Mouse (Mus musculus): ENCODE data around the gene Glrx.
"Not testable (repeated sequence)": the region's sequence is repeated elsewhere in the genome, so short reads cannot be mapped to it uniquely, and the experiment has no call there.

Glrx gene

DNA sequence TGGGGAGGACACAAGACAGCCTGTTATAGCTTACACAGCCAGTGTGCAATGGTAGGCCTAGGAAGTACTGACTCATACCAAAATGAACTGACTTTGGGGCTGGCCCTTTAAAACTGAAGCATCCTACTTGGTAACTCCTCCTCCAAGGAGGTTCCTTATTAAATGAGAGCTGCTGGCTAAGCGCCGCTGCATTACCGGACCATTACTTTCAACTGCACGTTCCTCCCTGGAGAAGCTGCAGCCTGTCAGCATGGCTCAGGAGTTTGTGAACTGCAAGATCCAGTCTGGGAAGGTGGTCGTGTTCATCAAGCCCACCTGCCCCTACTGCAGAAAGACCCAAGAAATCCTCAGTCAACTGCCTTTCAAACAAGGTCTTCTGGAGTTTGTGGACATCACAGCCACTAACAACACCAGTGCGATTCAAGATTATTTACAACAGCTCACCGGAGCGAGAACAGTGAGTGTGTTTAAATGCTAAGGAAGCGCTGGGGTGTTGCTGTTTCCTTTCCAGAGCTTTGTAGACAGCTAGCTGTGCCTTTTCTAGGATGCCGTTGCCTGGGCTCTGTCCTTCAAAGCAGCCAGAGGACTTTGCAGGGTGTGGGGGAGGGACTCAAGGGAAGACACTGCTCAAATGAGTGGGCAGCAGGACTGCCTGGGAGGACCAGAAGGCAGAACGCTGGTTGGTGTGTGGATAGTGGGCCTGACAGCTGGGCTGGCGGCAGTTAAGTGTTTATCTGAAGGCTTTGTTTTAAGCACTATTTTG, at the start of gene Glrx:
TSS of gene Glrx (plus strand) at position 150 of the 763 bp plus-strand sequence.
- DNase-seq (ENCODE audit: low spot score in 2 of 2): peak; percentile 85 to 88

DNA sequence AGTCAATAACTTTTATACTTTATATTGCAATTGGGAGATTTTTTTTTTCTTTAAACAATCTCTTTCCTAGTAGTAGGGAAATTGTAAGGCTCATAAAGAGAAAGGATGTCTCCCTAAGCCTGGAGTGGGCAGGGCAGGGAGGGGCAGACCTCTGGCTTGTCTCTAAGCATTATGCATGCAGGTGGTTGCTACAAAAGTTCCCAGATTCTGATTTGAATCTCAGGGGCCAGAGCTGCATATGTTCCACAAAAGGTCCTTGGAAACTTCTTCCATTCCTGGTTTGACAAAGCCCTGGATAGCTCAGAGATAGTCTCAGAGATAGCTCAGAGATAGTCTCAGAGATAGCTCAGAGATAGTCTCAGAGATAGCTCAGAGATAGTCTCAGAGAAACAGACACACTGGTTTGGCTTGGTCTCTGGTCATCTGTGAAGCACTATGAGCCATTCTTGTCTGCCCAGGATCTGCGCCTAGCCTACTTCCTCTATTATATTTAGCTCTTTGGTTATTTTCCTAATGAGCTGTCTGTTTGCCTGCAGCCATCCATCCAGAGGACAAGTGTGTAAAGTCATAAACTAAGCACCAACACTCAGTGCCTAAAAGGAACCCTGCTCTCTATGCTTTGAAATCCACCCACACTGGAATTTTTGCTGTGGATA, 49.0 kb upstream of the Glrx start:
- no peak for DNase-seq (ENCODE audit: low spot score in 2 of 2)

DNA sequence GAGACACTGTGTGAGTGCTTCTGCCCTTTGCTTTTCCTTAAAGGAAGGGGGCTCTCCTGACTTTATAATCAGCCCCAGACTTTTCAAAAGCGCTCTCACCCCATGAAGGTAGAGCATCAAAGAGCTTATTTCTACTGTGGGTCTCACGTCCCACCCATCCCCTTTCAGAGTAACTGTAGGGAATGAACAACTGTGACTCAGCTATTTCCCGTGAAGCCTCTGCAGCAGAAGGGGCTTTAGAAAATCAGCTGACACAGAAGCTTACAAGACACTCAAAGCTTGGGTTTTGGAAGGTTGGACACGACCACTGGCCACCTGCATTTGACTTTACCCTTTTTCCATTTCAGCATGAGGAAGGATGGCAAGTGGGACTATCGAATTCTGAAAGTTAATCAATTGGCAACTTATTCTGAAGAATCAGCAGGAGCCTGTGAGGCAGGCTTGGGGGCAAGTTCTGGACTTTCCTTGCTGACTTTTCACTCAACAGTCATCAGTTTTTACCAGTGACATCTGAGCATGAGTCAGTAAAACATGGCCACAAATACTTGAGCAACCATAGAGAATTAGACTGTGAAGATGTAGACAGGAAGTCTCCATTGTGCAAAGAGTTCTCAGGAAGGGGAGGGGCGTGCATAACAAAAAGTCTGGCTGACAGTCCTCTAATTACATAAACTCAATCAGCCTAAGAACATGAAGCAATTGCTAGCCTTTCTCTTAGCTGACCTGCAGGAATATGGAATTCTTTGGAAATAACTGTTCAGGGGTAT, 45.6 kb upstream of the Glrx start:
- DNase-seq (ENCODE audit: low spot score in 2 of 2): no peak

DNA sequence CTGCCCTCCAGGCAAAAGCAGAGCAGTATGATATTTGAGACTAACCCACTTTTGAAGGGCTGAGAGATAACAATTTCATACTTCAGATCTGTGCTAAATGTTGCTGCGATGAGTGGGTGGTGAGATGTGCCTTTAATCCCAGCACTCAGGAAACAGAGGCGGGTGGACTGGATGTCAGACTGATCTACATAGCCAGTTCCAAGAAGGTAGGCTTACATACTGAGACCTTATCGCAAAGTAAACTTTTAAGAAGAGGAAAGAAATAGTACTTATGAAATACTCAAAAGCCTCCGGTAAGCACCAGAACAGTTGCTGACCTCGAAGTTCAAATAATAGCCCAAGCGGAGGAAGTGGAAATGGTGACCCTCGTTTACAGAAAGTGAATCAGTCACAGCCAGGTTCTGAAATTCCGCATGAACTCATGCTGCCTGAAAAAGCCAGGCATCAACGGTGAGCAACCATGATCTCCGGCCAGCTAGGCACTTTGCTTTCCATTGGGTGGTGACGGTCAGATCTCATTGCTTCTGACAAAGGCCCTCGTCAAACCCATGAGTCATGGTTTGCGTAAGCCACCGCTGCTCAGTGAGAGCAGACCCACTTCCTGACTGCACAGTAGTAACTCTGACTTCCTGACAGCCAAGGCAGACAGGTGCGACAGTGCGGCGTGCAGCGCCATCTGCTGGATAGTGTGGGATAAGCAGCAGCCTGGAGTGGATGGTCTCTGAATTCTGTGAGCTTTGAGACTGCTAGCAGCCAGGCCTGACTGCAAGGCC, 42.1 kb upstream of the Glrx start:
- DNase-seq (ENCODE audit: low spot score in 2 of 2): peak; percentile 93 to 94

DNA sequence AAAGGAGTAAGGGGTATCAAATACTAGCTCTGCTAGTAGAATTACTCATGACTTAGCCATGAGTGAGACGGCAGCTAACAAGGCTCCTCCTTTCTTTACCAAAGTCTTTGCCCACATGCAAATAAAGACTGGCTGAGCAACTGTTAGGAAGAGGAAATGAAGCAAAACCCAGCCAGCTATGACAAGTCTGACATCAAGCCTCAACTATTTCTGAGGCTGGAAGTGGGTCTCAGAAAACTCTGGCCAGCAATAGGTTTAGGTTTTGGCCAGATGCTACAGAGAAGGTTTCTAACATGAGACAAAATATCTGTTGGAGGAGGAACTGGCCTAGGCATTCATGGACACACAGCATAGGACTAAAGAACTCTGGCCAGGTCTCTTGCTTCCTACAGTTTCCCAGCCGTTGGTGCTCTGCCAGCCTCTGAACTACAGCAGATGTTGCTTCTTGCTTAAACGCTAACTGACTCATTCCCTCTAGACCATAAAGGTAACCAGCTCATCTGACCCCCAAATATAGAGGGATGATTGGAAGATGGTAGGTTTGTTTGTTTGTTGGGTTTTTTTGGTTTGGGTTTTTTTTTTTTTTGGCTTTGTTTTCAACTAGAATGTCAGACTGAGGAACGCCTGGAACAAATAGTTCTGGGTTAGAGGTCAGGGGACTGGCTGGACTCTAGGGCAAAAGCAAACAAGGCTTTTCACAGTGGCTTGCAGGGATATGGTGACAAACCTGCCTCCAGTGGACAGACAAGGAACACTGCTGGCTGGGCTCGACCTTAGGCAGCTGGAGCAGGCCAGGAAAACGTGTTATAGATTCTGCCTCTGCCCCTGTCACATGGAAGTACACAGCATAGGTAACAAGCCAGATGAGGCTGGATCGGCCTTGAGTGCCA, 41.0 kb upstream of the Glrx start:
- DNase-seq (ENCODE audit: low spot score in 2 of 2): no peak

DNA sequence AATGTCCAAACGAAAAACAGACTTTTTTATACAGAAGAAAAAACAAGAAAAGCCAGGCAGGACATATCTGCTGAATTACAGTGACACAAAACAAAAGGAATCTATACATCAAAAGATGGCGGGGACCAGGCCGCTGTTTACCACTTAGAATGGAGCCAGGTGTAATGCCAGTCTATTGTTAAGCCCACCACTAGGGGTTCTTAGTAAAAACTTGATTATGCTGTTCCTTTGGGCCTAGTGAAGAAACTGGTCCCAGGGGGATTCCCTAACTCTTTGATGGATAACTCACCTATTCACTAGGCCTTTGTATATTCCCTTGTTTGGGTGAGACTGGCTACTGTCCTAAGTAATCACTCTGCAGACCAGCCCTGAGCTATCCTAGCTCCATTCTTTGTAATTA, 40.2 kb upstream of the Glrx start:
- no peak for DNase-seq (ENCODE audit: low spot score in 2 of 2)

DNA sequence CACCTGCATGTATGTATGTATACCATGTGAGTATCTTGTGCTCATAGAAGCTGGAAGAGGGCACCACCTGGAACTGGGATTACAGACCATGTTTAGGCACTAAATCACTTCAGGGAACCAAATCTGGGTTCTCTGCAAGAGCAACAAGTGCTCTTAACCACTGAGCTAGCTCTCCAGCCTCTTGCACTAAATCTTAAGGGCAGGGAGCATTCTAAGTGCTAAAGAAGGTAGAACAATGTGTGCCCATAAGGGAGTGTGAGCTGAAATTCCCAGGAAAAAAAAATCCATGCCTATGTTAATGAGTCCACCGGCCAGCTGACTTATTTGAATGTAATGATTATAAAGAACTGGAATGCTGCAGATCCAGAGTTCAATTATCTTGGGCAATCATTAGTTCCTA, 31.7 kb upstream of the Glrx start:
- no peak for DNase-seq (ENCODE audit: low spot score in 2 of 2)

DNA sequence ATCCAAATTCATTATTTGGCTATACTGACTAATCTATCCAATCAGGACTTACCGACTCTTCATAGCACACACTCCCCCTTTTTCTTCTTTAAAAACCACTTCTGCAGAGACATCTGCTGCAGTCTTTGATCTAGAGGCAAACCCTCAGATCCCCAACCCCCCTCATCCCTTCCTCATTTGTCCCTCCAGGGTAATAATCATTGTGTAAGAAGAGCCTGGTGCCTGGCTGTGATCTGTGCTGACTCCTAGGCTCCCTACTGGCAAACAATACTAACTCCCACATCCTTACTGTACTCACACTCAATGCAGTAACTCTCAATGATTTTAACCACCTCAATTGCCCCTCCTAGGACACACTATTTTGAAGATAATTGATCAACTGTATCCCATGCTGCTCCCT, 29.7 kb upstream of the Glrx start:
- no peak for DNase-seq (ENCODE audit: low spot score in 2 of 2)

DNA sequence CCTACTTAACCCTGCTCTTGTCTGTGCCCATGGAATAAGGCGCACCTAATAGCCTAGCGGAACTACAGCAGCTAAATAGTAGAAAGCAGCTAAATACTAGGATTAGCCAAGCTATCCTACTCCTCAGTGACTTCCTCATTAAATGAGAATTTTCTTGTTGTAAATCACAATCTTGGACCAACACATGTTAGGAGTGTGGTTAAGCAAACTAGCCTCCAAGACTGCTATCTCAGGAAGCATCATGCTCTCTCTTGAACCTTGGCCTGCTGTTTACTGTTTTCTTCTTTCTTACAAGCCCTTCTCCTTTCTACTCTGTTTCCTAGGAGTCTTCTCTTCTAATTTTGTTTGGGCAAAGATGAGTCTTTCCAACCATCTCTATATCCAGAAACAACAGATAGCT, 22.5 kb upstream of the Glrx start:
- DNase-seq (ENCODE audit: low spot score in 2 of 2): no peak

DNA sequence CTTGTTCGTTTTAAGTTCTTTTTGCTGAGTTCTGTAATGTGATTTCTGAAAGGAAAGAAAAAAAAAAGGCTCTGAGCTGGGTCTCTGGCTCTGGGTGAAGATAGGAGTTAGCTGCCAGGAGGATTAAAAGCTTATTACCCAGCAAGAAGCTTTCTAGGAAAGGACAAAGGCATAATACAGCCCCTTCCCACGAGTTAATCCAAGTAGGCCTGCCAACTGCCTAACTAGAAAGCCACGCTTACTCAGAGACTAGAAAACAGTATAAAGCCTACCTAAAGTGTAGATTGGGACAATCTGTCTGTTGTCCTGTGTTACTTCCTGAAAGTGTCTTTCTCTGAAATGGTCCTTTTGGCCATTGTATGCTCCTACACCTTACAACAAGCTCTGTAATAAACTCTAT, 21.2 kb upstream of the Glrx start:
- DNase-seq (ENCODE audit: low spot score in 2 of 2): no peak

DNA sequence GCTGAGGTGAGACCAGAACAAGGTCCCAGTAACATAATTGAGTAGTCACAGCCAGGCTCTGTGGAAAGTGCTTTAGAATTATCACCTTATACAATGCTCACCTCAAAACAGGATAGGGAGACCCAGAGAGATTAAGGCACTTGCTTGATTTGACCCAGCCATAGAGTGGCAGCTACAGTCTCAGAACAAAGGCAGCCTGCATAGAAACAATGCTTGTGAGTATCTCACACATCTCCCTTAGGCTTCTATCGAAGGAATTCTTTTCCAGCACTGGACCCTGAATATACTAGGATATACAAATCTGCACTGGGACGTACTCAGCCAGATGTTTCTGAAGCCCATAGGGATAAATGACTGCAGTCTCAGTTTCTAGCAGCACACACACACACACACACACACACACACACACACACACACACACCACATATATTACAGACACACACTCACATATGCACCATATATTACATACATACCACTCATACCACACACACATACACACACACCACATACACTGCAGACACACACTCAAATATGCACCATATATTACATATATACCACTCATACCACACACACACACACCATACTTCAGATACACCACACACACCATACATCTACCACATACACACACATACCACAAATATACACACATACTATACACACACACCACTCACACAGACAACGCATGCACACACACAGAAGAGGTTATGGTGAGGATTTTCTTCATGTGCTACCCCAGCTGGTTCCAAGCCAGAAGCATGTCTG, 20.5 kb upstream of the Glrx start:
- no peak for DNase-seq (ENCODE audit: low spot score in 2 of 2)

DNA sequence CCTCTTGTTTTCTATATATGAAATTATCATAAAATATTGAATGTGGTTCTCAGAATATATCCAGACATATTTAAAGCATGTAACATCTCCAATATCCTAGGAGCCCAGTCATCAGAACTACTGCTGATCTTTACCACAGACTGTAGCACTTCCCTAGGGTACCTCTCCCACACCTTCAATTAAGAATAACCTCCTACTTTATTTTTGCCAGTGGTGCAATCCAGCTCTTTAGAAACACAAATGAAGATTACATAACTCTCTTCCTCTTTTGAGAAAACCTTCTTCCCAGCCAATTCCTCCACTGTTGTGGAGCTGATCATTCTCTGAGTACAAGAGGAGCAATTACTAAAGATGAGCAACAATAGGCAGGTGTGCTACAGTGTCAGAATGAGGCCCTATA, 19.8 kb upstream of the Glrx start:
- DNase-seq (ENCODE audit: low spot score in 2 of 2): no peak

DNA sequence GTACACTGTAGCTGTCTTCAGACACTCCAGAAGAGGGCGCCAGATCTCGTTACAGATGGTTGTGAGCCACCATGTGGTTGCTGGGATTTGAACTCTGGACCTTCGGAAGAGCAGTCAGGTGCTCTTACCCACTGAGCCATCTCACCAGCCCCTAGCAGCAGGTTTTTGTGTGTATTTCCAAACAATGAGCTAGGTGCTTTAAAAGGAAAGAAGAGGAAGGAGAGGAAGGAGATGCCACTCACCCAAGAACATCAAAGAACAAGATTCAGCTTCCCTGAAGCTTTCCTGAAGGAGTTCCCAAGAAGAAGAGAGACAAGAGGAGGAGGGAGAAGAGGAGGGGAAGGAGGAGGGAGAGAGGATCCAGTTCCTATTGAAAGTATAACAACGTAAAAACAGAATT, 17.3 kb upstream of the Glrx start:
- DNase-seq (ENCODE audit: low spot score in 2 of 2): not testable (repeated sequence)

DNA sequence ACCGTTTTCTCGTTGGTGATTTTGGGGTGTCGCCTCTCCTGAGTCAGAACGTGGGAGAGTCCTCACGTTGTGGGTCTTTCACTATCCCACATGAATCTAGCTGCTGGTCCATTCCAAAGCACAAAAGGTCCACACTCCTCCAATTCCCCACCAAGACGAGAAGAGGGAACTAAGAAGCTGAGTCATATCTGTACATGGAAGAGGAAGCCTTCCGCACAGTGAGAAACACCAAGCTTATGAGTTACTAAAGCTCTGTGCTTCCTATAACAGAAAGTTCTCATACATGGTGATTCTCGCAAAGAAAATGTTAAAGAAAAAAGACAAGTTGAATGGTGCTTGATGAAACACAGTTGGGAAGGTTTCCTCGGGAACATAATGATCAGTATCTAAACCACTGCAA, 16.5 kb upstream of the Glrx start:
- no peak for DNase-seq (ENCODE audit: low spot score in 2 of 2)

DNA sequence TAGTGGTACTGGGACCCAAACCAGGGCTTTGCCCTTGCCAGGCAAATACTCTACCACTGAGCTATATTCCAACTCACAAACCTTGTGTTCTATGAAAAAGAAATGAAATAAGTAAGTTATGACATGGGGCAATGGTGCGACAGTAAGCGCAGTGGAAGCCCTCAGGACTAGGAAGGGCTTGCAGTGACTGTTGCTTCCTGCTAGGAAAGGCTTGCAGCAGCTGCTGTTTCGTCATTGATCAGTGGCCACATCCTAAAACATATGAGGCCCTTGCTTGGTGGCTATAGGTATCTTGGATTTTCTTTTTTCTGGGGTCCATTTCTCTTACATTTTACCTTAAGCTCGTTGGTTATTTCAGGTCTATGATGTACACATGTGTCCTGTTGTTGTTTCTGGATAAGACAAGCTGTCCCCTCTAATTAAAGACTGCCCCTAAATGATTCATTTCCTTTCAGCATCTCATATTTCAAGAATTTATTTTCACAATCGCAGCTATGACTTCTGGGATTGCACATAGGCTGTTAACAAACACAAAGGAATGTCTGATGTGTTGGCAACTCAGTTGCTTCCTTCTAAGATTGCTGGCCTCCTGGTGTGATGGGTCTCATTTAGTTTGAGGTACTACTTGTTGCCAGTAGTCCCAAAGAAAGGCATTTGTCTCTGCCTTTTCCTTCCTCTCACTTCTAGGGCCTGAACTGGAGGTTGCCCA, 14.9 kb upstream of the Glrx start:
- DNase-seq (ENCODE audit: low spot score in 2 of 2): no peak

DNA sequence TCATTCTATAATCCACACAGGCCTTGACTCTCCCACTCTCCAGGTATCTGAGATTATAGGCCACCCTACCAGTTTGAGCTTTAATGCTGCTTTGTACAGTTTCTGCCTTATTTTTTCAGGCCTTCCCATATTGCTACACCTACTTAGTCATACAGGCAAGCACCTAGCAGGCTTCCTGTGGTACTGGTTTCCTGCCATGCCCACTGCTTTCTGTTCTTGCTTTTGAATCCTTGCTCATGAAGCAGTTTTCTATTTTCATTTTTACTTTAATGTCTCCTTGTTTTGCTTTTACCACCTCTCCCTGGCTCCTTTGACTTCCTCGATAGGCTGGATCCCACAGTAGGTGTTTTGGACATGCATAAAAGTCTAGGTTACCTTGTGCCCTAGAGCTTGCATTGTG, 14.3 kb upstream of the Glrx start:
- no peak for DNase-seq (ENCODE audit: low spot score in 2 of 2)

DNA sequence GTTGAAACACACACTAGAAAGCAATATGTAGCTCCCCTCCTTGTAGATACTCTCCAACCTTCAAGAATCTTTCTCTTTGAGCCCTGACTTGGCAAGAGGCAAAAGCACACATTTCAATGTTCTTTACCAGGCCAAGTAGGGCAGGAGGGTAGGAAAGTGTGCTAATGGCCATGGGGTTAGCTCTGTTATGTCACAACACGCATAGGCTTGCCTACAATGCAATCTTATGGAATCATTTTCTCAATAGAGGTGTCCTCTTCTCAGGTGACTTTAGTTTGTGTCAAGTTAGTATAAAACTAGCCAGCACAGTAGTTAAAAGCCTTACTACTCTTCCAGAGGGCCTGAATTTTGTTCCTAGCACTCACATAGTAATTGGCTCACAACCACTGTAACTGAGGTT, 9.0 kb upstream of the Glrx start:
- no peak for DNase-seq (ENCODE audit: low spot score in 2 of 2)

DNA sequence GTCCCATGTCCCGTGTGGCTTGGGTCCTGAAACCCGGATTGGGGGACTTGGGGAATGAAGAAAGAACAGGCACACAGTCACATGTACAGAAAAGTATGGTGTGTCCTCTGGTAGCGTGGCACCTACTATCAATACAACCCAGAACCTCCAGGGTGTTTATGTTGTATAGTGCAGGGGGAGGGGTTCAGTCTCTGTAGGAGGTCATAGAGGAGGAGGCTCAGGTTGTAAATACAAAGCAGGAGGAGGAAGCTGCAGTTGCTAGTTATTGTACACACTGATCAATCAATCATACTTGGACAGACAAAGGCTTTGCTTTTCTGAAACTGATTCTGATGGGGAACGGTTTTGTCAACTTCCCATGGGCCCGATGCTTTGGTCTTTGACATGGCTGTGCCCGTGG, 8.0 kb upstream of the Glrx start:
- DNase-seq (ENCODE audit: low spot score in 2 of 2): no peak

DNA sequence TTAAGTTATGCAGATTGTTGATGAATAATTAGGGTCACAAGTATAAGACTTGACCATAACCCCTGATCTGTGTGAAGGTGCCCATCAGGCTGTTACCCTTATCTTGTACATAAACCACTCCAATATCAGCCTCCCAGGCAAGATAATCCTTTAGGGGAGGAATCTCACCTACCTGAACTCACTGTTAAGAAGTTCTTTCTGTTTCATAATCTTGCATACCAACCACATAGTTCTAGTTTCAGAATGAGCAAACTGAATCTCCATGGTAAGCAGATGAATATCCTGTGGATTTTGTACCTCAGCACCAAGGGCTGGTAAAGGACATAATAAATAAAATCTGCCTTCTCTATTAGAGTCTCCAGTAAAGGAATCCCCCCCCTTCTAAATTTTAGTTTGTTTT, 7.0 kb upstream of the Glrx start:
- no peak for DNase-seq (ENCODE audit: low spot score in 2 of 2)

DNA sequence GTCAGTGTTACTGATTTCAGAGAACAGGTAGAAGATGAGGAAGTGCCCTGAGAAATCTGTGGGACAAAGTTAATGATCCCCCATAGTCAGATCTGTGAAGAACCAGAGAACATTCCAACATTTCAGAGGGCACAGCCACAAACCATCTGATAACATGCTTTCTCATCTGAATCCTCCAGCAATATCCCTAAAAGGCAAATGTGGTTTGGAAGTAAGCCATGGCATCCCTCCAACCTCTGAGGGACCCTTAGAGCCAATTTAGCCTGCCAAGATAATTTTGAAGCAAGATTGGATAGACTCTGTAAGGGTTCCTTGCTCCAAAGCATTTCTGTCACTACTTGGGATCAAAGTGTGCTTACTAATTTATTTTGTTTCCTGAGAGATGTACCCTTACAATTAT, 6.2 kb upstream of the Glrx start:
- peak; percentile 50 to 55 for DNase-seq (ENCODE audit: low spot score in 2 of 2)

Data from right cerebral cortex, postnatal 10 days (tissue).